Mouse (Mus musculus) right cerebral cortex, postnatal 36 days (tissue): Measurements from ENCODE around the gene Slitrk6.

Experiments
- DNase-seq, 2 experiments: peaks; one replicate each; pipeline ENCODE4 v3.0.0; 2022; ENCODE audit warnings: low spot score in 2 of 2, mixed read lengths in 1 of 2

Slitrk6 gene

GRCm38 (mm10) chr14:110754484-110755307, at the start of gene Slitrk6:
Gene Slitrk6, minus strand, starts transcription at chr14:110755149.
- DNase-seq: no peak

- no peak for DNase-seq
Measured at GRCm38 (mm10) chr14:110777546-110777945, 22.6 kb upstream of the Slitrk6 start.

- no peak for DNase-seq
Measured at GRCm38 (mm10) chr14:110770694-110771093, 15.7 kb upstream of the Slitrk6 start.

- DNase-seq: no peak
Measured at GRCm38 (mm10) chr14:110762588-110763220, 7.8 kb upstream of the Slitrk6 start.

GRCm38 (mm10) chr14:110760909-110761308, 6.0 kb upstream of the Slitrk6 start:
- DNase-seq: no peak

- DNase-seq: no peak
Measured at GRCm38 (mm10) chr14:110755308-110755650, 330 bp upstream of the Slitrk6 start.

DNA sequence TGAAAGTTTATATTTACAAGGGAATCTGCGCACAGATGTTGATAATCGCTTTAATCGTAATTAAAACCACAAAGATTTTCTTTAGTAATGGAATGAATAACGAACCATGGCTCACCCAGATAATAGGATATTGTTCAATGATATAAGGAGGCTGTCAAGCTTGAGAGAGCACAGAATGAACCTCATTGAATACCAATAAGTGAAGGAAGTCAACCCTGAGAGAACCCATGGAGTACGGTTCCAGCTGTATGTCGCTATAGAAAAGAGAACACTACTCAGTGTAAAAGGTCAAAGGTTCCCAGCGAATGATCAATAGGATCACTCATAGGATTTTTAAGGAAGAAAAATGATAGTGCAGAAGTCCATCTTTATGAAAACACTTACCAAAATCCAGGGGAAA, 15.1 kb downstream of the Slitrk6 start:
- no peak for DNase-seq

DNA sequence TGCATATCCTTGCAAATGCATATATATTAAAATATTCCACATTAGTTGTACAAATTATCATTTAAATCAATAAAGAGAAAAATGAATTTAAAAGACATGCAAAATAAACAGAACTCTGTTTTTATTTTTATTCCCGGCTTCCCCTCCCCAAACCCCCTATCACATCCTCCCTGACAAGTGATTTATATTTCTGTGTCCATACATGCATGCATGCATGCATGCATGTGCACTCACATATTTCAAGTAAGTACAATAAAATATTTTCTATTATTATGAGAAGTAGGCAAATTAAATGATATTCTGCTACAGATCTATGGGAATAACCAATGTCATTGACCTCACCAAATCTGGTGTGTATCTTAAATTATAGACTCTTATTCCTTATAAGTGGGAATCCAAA, 15.6 kb downstream of the Slitrk6 start:
- no peak for DNase-seq

GRCm38 (mm10) chr14:110728344-110728910, 26.5 kb downstream of the Slitrk6 start:
- DNase-seq: no peak

- DNase-seq: no peak
Measured at GRCm38 (mm10) chr14:110724026-110724576, 30.8 kb downstream of the Slitrk6 start.
